Mouse (Mus musculus): ENCODE data around the gene Ranbp17. TPM values are rescaled to one million over a fixed set of nuclear protein-coding genes. Genes with fewer than 3 reads are reported as not detected.
"Not testable (repeated sequence)": the region's sequence is repeated elsewhere in the genome, so short reads cannot be mapped to it uniquely, and the experiment has no call there.

Ranbp17 gene
- 10 to 100 TPM; 11.5 to 12.2 TPM for total RNA-seq (2021)
- long read RNA-seq, partial matches to known transcripts, result 2 of 3 reads
- long read RNA-seq, other reads (novel, unspliced or antisense), result 1 of 3 reads

- peak; percentile 35 to 66 for DNase-seq (ENCODE audit: low spot score in 2 of 2)
Observed at GRCm38 (mm10) chr11:33513376-33513991, at the start of gene Ranbp17. Ranbp17 (minus strand) TSS chr11:33513746.

- DNase-seq (ENCODE audit: low spot score in 2 of 2), result peak; percentile 30
Observed at GRCm38 (mm10) chr11:33554123-33554522, 40.6 kb upstream of the Ranbp17 start.

GRCm38 (mm10) chr11:33550861-33551560 is 37.5 kb upstream of the Ranbp17 start:
- no peak for DNase-seq (ENCODE audit: low spot score in 2 of 2)

- DNase-seq (ENCODE audit: low spot score in 2 of 2), result peak; percentile 8 to 19
Observed at GRCm38 (mm10) chr11:33547386-33547785, 33.8 kb upstream of the Ranbp17 start.

GRCm38 (mm10) chr11:33544945-33545344 is 31.4 kb upstream of the Ranbp17 start:
- no peak for DNase-seq (ENCODE audit: low spot score in 2 of 2)

GRCm38 (mm10) chr11:33544121-33544520 is 30.6 kb upstream of the Ranbp17 start:
- no peak for DNase-seq (ENCODE audit: low spot score in 2 of 2)

GRCm38 (mm10) chr11:33537390-33538125 is 24.0 kb upstream of the Ranbp17 start:
- DNase-seq (ENCODE audit: low spot score in 2 of 2), result no peak

GRCm38 (mm10) chr11:33536636-33537035 is 23.1 kb upstream of the Ranbp17 start:
- no peak for DNase-seq (ENCODE audit: low spot score in 2 of 2)

- DNase-seq (ENCODE audit: low spot score in 2 of 2), result no peak
Observed at GRCm38 (mm10) chr11:33534541-33534940, 21.0 kb upstream of the Ranbp17 start.

GRCm38 (mm10) chr11:33533577-33533976 is 20.0 kb upstream of the Ranbp17 start:
- DNase-seq (ENCODE audit: low spot score in 2 of 2), result no peak

GRCm38 (mm10) chr11:33529576-33529975 is 16.0 kb upstream of the Ranbp17 start:
- no peak for DNase-seq (ENCODE audit: low spot score in 2 of 2)

GRCm38 (mm10) chr11:33512854-33513375 is 631 bp downstream of the Ranbp17 start:
- peak in 1 of 2 experiments; percentile 64 for DNase-seq (ENCODE audit: low spot score in 2 of 2)

- DNase-seq (ENCODE audit: low spot score in 2 of 2), result no peak
Observed at GRCm38 (mm10) chr11:33509401-33509800, 4.1 kb downstream of the Ranbp17 start.

GRCm38 (mm10) chr11:33485746-33486145 is 27.8 kb downstream of the Ranbp17 start:
- DNase-seq (ENCODE audit: low spot score in 2 of 2), result no peak

- DNase-seq (ENCODE audit: low spot score in 2 of 2), result no peak
Observed at GRCm38 (mm10) chr11:33480410-33480809, 33.1 kb downstream of the Ranbp17 start.

GRCm38 (mm10) chr11:33479209-33479608 is 34.3 kb downstream of the Ranbp17 start:
- DNase-seq (ENCODE audit: low spot score in 2 of 2), result no peak

- DNase-seq (ENCODE audit: low spot score in 2 of 2), result no peak
Observed at GRCm38 (mm10) chr11:33476634-33477033, 36.9 kb downstream of the Ranbp17 start.

GRCm38 (mm10) chr11:33461172-33461571 is 52.4 kb downstream of the Ranbp17 start:
- DNase-seq (ENCODE audit: low spot score in 2 of 2), result no peak

GRCm38 (mm10) chr11:33454069-33454468 is 59.5 kb downstream of the Ranbp17 start:
- no peak for DNase-seq (ENCODE audit: low spot score in 2 of 2)

- DNase-seq (ENCODE audit: low spot score in 2 of 2), result peak in 1 of 2 experiments; percentile 15
Observed at GRCm38 (mm10) chr11:33433813-33434212, 79.7 kb downstream of the Ranbp17 start.

GRCm38 (mm10) chr11:33428238-33428637 is 85.3 kb downstream of the Ranbp17 start:
- not testable (repeated sequence) for DNase-seq (ENCODE audit: low spot score in 2 of 2)

GRCm38 (mm10) chr11:33427789-33428188 is 85.8 kb downstream of the Ranbp17 start:
- DNase-seq (ENCODE audit: low spot score in 2 of 2), result not testable (repeated sequence)
